Mouse (Mus musculus) liver, adult 2 months (tissue): ENCODE measurements around the gene Gstm5.

Experiments used
- CTCF ChIP-seq: fragments of 200-500 bp; IDR thresholded peaks from 2 replicates; pipeline ENCODE4 v1.5.1; 2011; ENCODE audit warnings: low read depth, low read length, control low read depth
- POLR2A ChIP-seq: fragments of 200-500 bp; IDR thresholded peaks from 2 replicates; pipeline ENCODE4 v1.6.1; 2011; ENCODE audit warnings: low read length, control low read depth; ENCODE audit not compliant: insufficient read depth; ENCODE audit errors: extremely low read depth

DNA sequence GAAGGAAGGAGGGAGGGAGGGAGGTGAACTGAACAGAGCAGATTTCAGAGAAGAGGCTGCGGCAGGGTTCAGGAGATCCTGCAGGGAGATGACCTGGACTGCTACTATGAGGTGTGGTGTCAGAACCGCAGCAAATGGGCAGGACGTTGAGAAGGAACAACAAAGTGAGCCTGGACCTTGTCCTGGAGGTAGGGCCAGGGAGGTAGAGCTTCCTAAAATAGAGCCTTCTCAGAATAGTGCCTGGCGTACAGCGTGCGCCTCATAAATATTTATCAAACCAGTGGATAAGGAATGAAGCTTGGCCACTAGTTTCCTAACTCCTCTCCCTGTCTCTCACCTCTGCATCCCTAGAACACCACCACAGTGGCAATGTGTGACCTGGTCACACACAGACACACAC lies 38.0 kb upstream of the Gstm5 start:
- TF ChIP-seq CTCF (no peak), POLR2A (no peak)
